Mouse (Mus musculus): ENCODE results near the gene Exoc8. TPM values are rescaled to one million over a fixed set of nuclear protein-coding genes. Genes with fewer than 3 reads are reported as not detected.

Exoc8 gene
- polyA plus RNA-seq (2017; shearing (Covaris generic)), result 10 to 100 TPM in 1 of 2 experiments, 1 to 10 TPM in 1; 7.2 to 22.0 TPM

DNA sequence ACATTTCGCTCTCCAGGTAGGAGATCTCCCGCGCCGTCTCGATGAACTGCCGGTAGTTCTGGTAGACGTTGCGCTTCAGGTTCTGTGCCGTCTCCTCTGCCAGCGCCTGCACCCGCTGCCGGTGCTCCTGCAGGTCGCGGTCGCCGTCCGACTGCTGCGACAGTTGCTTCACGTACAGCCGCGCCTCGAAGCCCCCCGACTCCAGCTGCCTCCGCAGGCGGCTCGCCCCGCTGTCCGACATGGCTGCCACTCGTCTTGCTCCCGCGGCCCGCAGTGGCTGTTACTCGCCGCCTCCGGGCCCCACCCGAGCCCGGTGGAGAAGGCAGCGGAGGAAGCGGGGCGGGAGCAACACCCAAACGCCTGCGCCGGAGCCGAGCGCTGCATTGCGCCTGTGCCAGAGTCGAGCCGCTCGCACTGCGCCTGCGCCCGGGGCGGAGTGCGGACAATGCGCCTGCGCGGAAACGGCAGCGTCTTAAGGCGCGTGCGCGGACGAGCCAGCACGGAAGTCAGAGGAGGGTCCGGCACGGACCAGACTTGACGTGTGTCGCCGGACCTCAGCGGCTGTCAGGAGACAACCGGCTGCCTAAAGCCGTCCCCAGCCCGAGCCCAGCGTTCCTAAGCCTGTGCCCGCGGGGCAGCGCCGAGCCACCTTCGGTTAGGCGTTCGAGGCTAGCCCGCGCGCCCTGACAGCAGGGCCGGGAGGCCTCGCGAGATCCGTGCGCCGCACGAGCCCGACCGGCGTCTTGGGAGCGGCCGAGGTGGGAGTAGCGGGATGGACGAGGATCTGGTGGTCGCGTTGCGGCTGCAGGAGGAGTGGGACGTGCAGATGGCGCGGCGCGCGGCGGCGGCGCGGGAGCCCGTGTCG is at the start of gene Exoc8, which contains the start of gene Sprtn:
Gene Exoc8 (minus strand): TSS at position 320 of the 865 bp plus-strand sequence.
Gene Sprtn (plus strand): TSS at position 501 of the 865 bp plus-strand sequence.

DNA sequence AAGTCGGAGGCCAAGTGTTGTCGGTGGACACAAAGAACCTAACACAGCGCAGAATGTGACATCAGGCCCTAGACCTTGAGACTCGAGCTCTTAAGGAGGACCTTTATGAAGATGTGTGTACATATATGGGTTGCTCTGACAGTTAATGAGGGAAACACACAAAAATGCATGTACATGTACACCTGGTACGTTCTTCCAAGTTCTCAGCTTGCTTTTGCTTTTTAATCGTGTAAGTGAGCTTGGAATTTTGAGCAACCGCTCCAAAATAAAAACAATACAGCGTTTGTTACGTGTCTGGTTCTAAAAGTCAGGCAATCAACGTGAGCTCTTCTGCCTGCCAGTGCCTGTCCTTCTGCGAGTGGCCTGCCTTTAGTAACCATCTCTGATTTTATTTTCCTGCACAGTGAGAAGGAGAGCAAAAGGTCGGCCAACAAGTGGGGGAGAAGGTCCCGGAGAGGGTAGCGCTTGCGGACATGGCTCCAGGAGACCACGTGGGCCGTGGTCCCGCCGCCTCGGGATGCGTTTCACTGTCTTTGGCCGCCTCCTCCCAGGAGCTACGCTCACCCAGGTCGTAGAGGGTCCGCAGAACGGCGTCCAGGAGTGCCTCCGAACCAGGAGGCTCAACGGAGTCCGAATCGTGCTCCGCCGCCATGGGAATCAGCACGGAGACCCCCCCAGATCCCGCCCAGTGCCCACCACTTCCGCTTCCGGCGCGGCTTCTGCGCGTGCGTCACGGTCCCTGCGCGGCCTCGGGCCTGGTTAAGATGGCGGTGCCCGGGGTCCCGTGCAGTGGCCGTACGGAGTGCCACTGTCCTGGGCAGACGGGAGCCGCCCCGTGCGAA is 35.0 kb downstream of the Exoc8 start, which contains the start of the genes Gnpat and 2810004N23Rik:
Gene Gnpat (plus strand): TSS at position 713 of the 842 bp plus-strand sequence.
Gene 2810004N23Rik (minus strand): TSS at position 800 of the 842 bp plus-strand sequence.

Other genes with a start within 250 kb of the Exoc8 start
- gene 2310022B05Rik, start 234.3 kb downstream of the Exoc8 start, polyA plus RNA-seq (2017; shearing (Covaris generic)), result 1 to 10 TPM; 4.2 to 5.5 TPM
- gene Ttc13, start 175.7 kb downstream of the Exoc8 start, polyA plus RNA-seq (2017; shearing (Covaris generic)), result 100 to 1,000 TPM in 1 of 2 experiments, 10 to 100 TPM in 1; 82.3 to 109 TPM
- gene Arv1, start 175.6 kb downstream of the Exoc8 start, polyA plus RNA-seq (2017; shearing (Covaris generic)), result 10 to 100 TPM; 11.5 to 30.2 TPM
- 10 to 100 TPM; 15.3 to 17.1 TPM for gene Fam89a, start 145.9 kb downstream of the Exoc8 start, polyA plus RNA-seq (2017; shearing (Covaris generic))
- gene Trim67, start 104.6 kb downstream of the Exoc8 start, polyA plus RNA-seq (2017; shearing (Covaris generic)), result under 1 TPM in 1 of 2 experiments, not detected in 1; 0.10 TPM
- gene Gnpat, start 34.7 kb downstream of the Exoc8 start, polyA plus RNA-seq (2017; shearing (Covaris generic)), result 10 to 100 TPM; 63.3 to 82.2 TPM
- 10 to 100 TPM; 27.1 to 30.5 TPM for gene 2810004N23Rik, start 34.6 kb downstream of the Exoc8 start, polyA plus RNA-seq (2017; shearing (Covaris generic))
- gene Sprtn, start 181 bp upstream of the Exoc8 start, polyA plus RNA-seq (2017; shearing (Covaris generic)), result 1 to 10 TPM; 4.7 to 5.7 TPM
- gene Egln1, start 51.6 kb upstream of the Exoc8 start, polyA plus RNA-seq (2017; shearing (Covaris generic)), result 10 to 100 TPM; 47.7 to 61.2 TPM
- 100 to 1,000 TPM; 111 to 136 TPM for gene Tsnax, start 115.3 kb upstream of the Exoc8 start, polyA plus RNA-seq (2017; shearing (Covaris generic))
- gene Disc1, start 156.5 kb upstream of the Exoc8 start, polyA plus RNA-seq (2017; shearing (Covaris generic)), result 1 to 10 TPM; 1.7 to 2.1 TPM

All from activated CD4-positive, CD25-positive, alpha-beta regulatory T cell (primary cell).